ENCODE assay signal across 9 mouse cellular contexts in genomic region chr11:82683765-82684505, GRCm38 (mm10).
DNase-seq lines count a peak whose midpoint lies in the region; ATAC-seq and TF ChIP-seq lines count a peak whose summit lies in the region.
"Had no signal": no experiment of that assay in that cellular context is flagged by ENCODE, and none has a peak within 500 bp of the region (broad histone marks: within the 10 kb centered on the region; RNA-seq: fewer than 3 reads in every experiment).

No protein-coding gene starts in this region.

- peak; percentile 11 to 16 for DNase-seq in heart, postnatal 10 days
- no peak for DNase-seq in heart, adult 11 months
- peak; percentile 8 for DNase-seq in urinary bladder, postnatal 14 days (ENCODE audit: low spot score)
- no peak for DNase-seq in urinary bladder, adult 18-20 months (ENCODE audit: low spot score in 2 of 2)
- DNase-seq in forebrain, embryonic 14.5 days (ENCODE audit: low spot score): peak; percentile 63
- DNase-seq in left cerebral cortex, adult 2 months (ENCODE audit: extremely low spot score in 1 of 2, low spot score in 2 of 2): peak; percentile 27 to 44
- DNase-seq in right cerebral cortex, adult 2 months (ENCODE audit: low spot score in 2 of 2): peak; percentile 35 to 45
- DNase-seq: liver, embryonic 13.5 days had no signal

- peak; percentile 63 for TF ChIP-seq CTCF in left cerebral cortex, adult 2 months (IDR thresholded peaks at IDR 0.05)

- no peaks in the 10 kb centered on the region for H3K27me3 ChIP-seq in forebrain, embryonic 14.5 days (replicated peaks; ENCODE audit: control insufficient read depth, insufficient read depth, low read length)
- H3K27me3 ChIP-seq: liver, embryonic 13.5 days had no signal

- H3K27ac ChIP-seq in forebrain, embryonic 14.5 days (ENCODE audit: low read depth, low read length): no peak overlapping the region
- H3K27ac ChIP-seq in left cerebral cortex, adult 2 months: no peak overlapping the region
- H3K27ac ChIP-seq: liver, embryonic 13.5 days had no signal

- intact Hi-C loops in heart, postnatal 10 days (cut with DNase I): no loop called here
- intact Hi-C loops in left cerebral cortex, adult 2 months (cut with DNase I): loop anchor here (1.0 to 5.0 kb wide), 4 partner anchors 71 to 447 kb away; no protein-coding TSS in a partner anchor

- H3K9me3 ChIP-seq in forebrain, embryonic 14.5 days (replicated peaks; ENCODE audit: control insufficient read depth, low read length): no peaks in the 10 kb centered on the region
- H3K9me3 ChIP-seq: liver, embryonic 13.5 days had no signal

- WGBS in forebrain, embryonic 14.5 days: 46% methylated on average over 12 of the region's 12 CpGs

- H3K9ac ChIP-seq in forebrain, embryonic 14.5 days (ENCODE audit: low read length): no peak overlapping the region
- H3K9ac ChIP-seq: liver, embryonic 13.5 days had no signal

- H3K4me2 ChIP-seq in forebrain, embryonic 14.5 days (ENCODE audit: low read length): no peak overlapping the region
- H3K4me2 ChIP-seq: liver, embryonic 13.5 days had no signal

- no peaks in the 10 kb centered on the region for H3K36me3 ChIP-seq in forebrain, embryonic 14.5 days (ENCODE audit: control insufficient read depth, insufficient read depth, low read length)
- H3K36me3 ChIP-seq: liver, embryonic 13.5 days had no signal

- peak; percentile 83 for ATAC-seq in forebrain, embryonic 14.5 days
- ATAC-seq in erythroblast, adult 5-6 weeks (replicated peaks; ENCODE audit: low FRiP score, poor library complexity, severe bottlenecking): no peak

- H3K4me3 ChIP-seq in forebrain, embryonic 14.5 days (ENCODE audit: low read depth, low read length): no peak overlapping the region
- H3K4me3 ChIP-seq in left cerebral cortex, adult 2 months: no peak overlapping the region
- H3K4me3 ChIP-seq: liver, embryonic 13.5 days had no signal

- peaks cover 8% of the 10 kb centered on the region for H3K4me1 ChIP-seq in forebrain, embryonic 14.5 days (ENCODE audit: control insufficient read depth, insufficient read depth, low read length)
- H3K4me1 ChIP-seq: liver, embryonic 13.5 days had no signal

Comparison
In these comparisons a context has a peak if more than half of its experiments do, and no peak if none do; other contexts are left out.
1. DNase-seq: peak in heart, postnatal 10 days (2 of 2), urinary bladder, postnatal 14 days (single experiment), forebrain, embryonic 14.5 days (single experiment), left cerebral cortex, adult 2 months (2 of 2) and right cerebral cortex, adult 2 months (2 of 2); none in heart, adult 11 months (single experiment) and urinary bladder, adult 18-20 months (0 of 2).